ENCODE assay signal across 8 mouse cellular contexts in genomic region chr7:138907043-138907442, GRCm38 (mm10). TPM values are rescaled to one million over a fixed set of nuclear protein-coding genes. Genes with fewer than 3 reads are reported as not detected.
A peak's percentile ranks its signal among the peaks of the same experiment; 100 is the strongest.
DNase-seq lines count a peak whose midpoint lies in the region; ATAC-seq and TF ChIP-seq lines count a peak whose summit lies in the region.

No protein-coding gene starts in this region.

- H3K4me1 ChIP-seq in lung, adult 2 months (ENCODE audit: control insufficient read depth, insufficient read depth, low read length), result peaks cover 19% of the 10 kb centered on the region

- no peak overlapping the region for H3K4me3 ChIP-seq in lung, adult 2 months (replicated peaks; ENCODE audit: extremely low read depth, low read depth, low read length)

- TF ChIP-seq CTCF in lung, adult 2 months (IDR thresholded peaks at IDR 0.05; ENCODE audit: insufficient read depth, low read length), result no peak

- DNase-seq in 416B (ENCODE audit: low read depth), result peak; percentile 82
- DNase-seq in Muller cell, postnatal 12 days (ENCODE audit: inconsistent ontology term), result peak; percentile 61
- peak; percentile 73 for DNase-seq in embryo, embryonic 11 days
- peak; percentile 75 for DNase-seq in heart, adult 8-10 months (ENCODE audit: low spot score)
- DNase-seq in kidney, adult 8-10 months, result peak; percentile 51 to 54
- DNase-seq in lung, adult 2 months, result peak; percentile 49
- peak; percentile 37 for DNase-seq in retina, embryonic 14.5 days (ENCODE audit: low spot score)

- ATAC-seq in granulocyte monocyte progenitor cell, adult 5-6 weeks (replicated peaks; ENCODE audit: poor library complexity, severe bottlenecking), result no peak

- TF ChIP-seq POLR2A in lung, adult 2 months (IDR thresholded peaks at IDR 0.05; ENCODE audit: borderline replicate concordance, extremely low read depth, low read depth, low read length), result peak; percentile 40; the same call in 1 of the 2 replicates

- 17% methylated on average over 7 of the region's 7 CpGs for WGBS in lung, adult 2 months

RNA-seq across cellular contexts. Expression of gene Bnip3, which starts 2.3 kb away (rescaled TPM):
- total RNA-seq in heart, adult 8-10 months (2022), result 100 to 1,000 TPM; 229 to 488 (median 281) TPM
- 20.1 and 21.5 TPM in 2 replicates for polyA plus RNA-seq in lung, adult 2 months (2012; rRNA removed)
- total RNA-seq in granulocyte monocyte progenitor cell, adult 5-6 weeks (2014; fragmentation: Nextera tagmentation), result 23.0 and 24.0 TPM in 2 replicates
- total RNA-seq in granulocyte monocyte progenitor cell, adult 5-6 weeks (2017), result 17.9 and 22.9 TPM in 2 replicates

RNA-seq across cellular contexts. Expression of gene Jakmip3, which starts 33.5 kb away (rescaled TPM):
- total RNA-seq in heart, adult 8-10 months (2022), result under 1 TPM; 0.14 to 0.47 (median 0.22) TPM
- polyA plus RNA-seq in lung, adult 2 months (2012; rRNA removed), result 0.06 TPM in 1 of 2 replicates, not detected in the other
- total RNA-seq in granulocyte monocyte progenitor cell, adult 5-6 weeks (2014; fragmentation: Nextera tagmentation), result not detected in 2 replicates
- total RNA-seq in granulocyte monocyte progenitor cell, adult 5-6 weeks (2017), result not detected in 2 replicates

Comparison
In these comparisons a context has a peak if more than half of its experiments do, and no peak if none do; other contexts are left out.
1. RNA of gene Bnip3, which starts 2.3 kb away (total RNA-seq): 229 to 488 TPM in heart, adult 8-10 months; 17.9 to 24.0 TPM in granulocyte monocyte progenitor cell, adult 5-6 weeks; every median in the first group is over 4 times any median in the second.
2. Peak in every context shown above with its lines, with median percentiles within 50 percentile points of each other: DNase-seq.